Mouse (Mus musculus): ENCODE measurements at regions not wholly inside any gene's neighbourhood (a gene's known extent, or its start where the extent isn't known, plus 50 kb on each side); places are given as distances from the start of the nearest gene placed in this dataset.

GRCm38 (mm10) chr3:40027713-40028112 is 503.4 kb upstream of the Intu start:
- no peak for ATAC-seq (replicated peaks; ENCODE audit: poor library complexity)

GRCm38 (mm10) chr3:40036177-40036576 is 494.9 kb upstream of the Intu start:
- ATAC-seq (replicated peaks; ENCODE audit: poor library complexity), result no peak

GRCm38 (mm10) chr3:40049721-40050120 is 481.4 kb upstream of the Intu start:
- ATAC-seq (replicated peaks; ENCODE audit: poor library complexity), result no peak

GRCm38 (mm10) chr3:40058281-40058680 is 472.8 kb upstream of the Intu start:
- no peak for ATAC-seq (replicated peaks; ENCODE audit: poor library complexity)

- ATAC-seq (replicated peaks; ENCODE audit: poor library complexity), result no peak
Measured at GRCm38 (mm10) chr3:40058719-40059420, 472.2 kb upstream of the Intu start.

- no peak for ATAC-seq (replicated peaks; ENCODE audit: poor library complexity)
Measured at GRCm38 (mm10) chr3:40070137-40070667, 460.9 kb upstream of the Intu start.

GRCm38 (mm10) chr3:40076824-40077223 is 454.3 kb upstream of the Intu start:
- ATAC-seq (replicated peaks; ENCODE audit: poor library complexity), result no peak

GRCm38 (mm10) chr3:40085116-40085515 is 446.0 kb upstream of the Intu start:
- ATAC-seq (replicated peaks; ENCODE audit: poor library complexity), result no peak

- no peak for ATAC-seq (replicated peaks; ENCODE audit: poor library complexity)
Measured at GRCm38 (mm10) chr3:40091773-40092343, 439.2 kb upstream of the Intu start.

- ATAC-seq (replicated peaks; ENCODE audit: poor library complexity), result no peak
Measured at GRCm38 (mm10) chr3:40092765-40093368, 438.2 kb upstream of the Intu start.

GRCm38 (mm10) chr3:40094040-40094439 is 437.0 kb upstream of the Intu start:
- no peak for ATAC-seq (replicated peaks; ENCODE audit: poor library complexity)

- no peak for ATAC-seq (replicated peaks; ENCODE audit: poor library complexity)
Measured at GRCm38 (mm10) chr3:40094701-40095100, 436.4 kb upstream of the Intu start.

GRCm38 (mm10) chr3:40102698-40103097 is 428.4 kb upstream of the Intu start:
- no peak for ATAC-seq (replicated peaks; ENCODE audit: poor library complexity)

GRCm38 (mm10) chr3:40114811-40115210 is 416.3 kb upstream of the Intu start:
- no peak for ATAC-seq (replicated peaks; ENCODE audit: poor library complexity)

- no peak for ATAC-seq (replicated peaks; ENCODE audit: poor library complexity)
Measured at GRCm38 (mm10) chr3:40118551-40118950, 412.5 kb upstream of the Intu start.

- ATAC-seq (replicated peaks; ENCODE audit: poor library complexity), result no peak
Measured at GRCm38 (mm10) chr3:40119462-40119861, 411.6 kb upstream of the Intu start.

GRCm38 (mm10) chr3:40120298-40120875 is 410.7 kb upstream of the Intu start:
- no peak for ATAC-seq (replicated peaks; ENCODE audit: poor library complexity)

- ATAC-seq (replicated peaks; ENCODE audit: poor library complexity), result no peak
Measured at GRCm38 (mm10) chr3:40123558-40124236, 407.4 kb upstream of the Intu start.

- ATAC-seq (replicated peaks; ENCODE audit: poor library complexity), result no peak
Measured at GRCm38 (mm10) chr3:40126903-40127302, 404.2 kb upstream of the Intu start.

- no peak for ATAC-seq (replicated peaks; ENCODE audit: poor library complexity)
Measured at GRCm38 (mm10) chr3:40130858-40131584, 400.1 kb upstream of the Intu start.

- ATAC-seq (replicated peaks; ENCODE audit: poor library complexity), result no peak
Measured at GRCm38 (mm10) chr3:40138671-40139070, 392.4 kb upstream of the Intu start.
